Mouse (Mus musculus) limb, embryonic 15.5 days (tissue): ENCODE data around the gene Olfr123. TPM values are rescaled to one million over a fixed set of nuclear protein-coding genes. Genes with fewer than 3 reads are reported as not detected.

Experiments
- ATAC-seq: fragments of 200-750 bp; cut with Nextera tagmentation; 2 replicates; pipeline ENCODE4 v1.8.0; 2017; ENCODE audit warnings: low read depth, moderate TSS enrichment; ENCODE audit not compliant: insufficient number of reproducible peaks, low FRiP score, low TSS enrichment
- H3K27ac ChIP-seq: fragments of 300-500 bp; sonication (generic); 2 replicates; pipeline ENCODE4 v1.5.1; 2015; ENCODE audit warnings: moderate library complexity, mild to moderate bottlenecking, inconsistent platforms
- H3K27me3 ChIP-seq: fragments of 300-500 bp; sonication (generic); 2 replicates; pipeline ENCODE4 v1.6.1; 2015; ENCODE audit warnings: inconsistent platforms
- H3K36me3 ChIP-seq: fragments of 300-500 bp; sonication (generic); 2 replicates; pipeline ENCODE4 v1.6.1; 2015; ENCODE audit warnings: inconsistent platforms
- H3K4me1 ChIP-seq: fragments of 300-500 bp; sonication (generic); 2 replicates; pipeline ENCODE4 v1.6.1; 2015; ENCODE audit warnings: inconsistent platforms
- H3K4me2 ChIP-seq: fragments of 300-500 bp; sonication (generic); 2 replicates; pipeline ENCODE4 v1.6.1; 2015; ENCODE audit warnings: mild to moderate bottlenecking, inconsistent platforms
- H3K4me3 ChIP-seq: fragments of 300-500 bp; sonication (generic); 2 replicates; pipeline ENCODE4 v1.5.1; 2015; ENCODE audit warnings: mild to moderate bottlenecking, inconsistent platforms
- H3K9ac ChIP-seq: fragments of 300-500 bp; sonication (generic); 2 replicates; pipeline ENCODE4 v1.6.1; 2015; ENCODE audit warnings: inconsistent platforms
- H3K9me3 ChIP-seq: fragments of 300-500 bp; sonication (generic); 2 replicates; pipeline ENCODE4 v1.6.1; 2016; ENCODE audit warnings: inconsistent platforms
- WGBS: fragments of 180-500 bp; shearing (Covaris S2); methylation state at CpG from one replicate; pipeline ENCODE4 v1.1.7; 2015; 5-methylcytosine and 5-hydroxymethylcytosine counted together
- polyA plus RNA-seq: library from polyadenylated mRNA; unstranded; fragments of >200 nt; fragmentation: Nextera tagmentation; extraction: Ambion mirVana; gene quantifications from 2 replicates; pipeline ENCODE4 v1.2.1, GENCODE M21; 2015

Gene Olfr123
- polyA plus RNA-seq: not detected in 2 replicates

DNA sequence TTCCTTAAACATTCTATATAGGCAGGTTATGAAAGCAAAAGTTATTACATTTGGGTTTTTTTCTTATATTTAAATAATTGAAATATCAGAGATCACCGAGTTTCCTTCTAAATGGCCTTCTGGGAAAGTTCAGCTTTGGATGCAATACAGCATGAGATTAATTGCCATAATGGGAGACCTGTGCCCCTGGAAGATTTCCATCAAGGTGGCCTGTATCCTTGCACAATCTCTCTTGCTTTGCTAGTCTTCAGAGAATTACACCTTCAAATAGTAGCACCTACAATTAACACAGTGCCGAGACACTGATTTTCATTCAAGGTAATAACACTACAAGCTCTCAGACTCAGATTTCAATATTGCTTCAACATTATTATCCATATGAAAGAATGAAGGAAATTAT is at the start of gene Olfr123:
TSS of gene Olfr123 (plus strand) at position 301 of the 400 bp plus-strand sequence.
- no peak for ATAC-seq
- Histone ChIP-seq H3K27me3 (no peaks in the 10 kb centered on the region), H3K36me3 (no peaks in the 10 kb centered on the region), H3K9me3 (no peaks in the 10 kb centered on the region), H3K4me2 (no peak within 1 kb of the TSS), H3K4me1 (no peaks in the 10 kb centered on the region), H3K9ac (no peak within 1 kb of the TSS), H3K27ac (no peak within 1 kb of the TSS), H3K4me3 (no peak within 1 kb of the TSS)
- 93% methylated on average over 2 of the region's 2 CpGs for WGBS

DNA sequence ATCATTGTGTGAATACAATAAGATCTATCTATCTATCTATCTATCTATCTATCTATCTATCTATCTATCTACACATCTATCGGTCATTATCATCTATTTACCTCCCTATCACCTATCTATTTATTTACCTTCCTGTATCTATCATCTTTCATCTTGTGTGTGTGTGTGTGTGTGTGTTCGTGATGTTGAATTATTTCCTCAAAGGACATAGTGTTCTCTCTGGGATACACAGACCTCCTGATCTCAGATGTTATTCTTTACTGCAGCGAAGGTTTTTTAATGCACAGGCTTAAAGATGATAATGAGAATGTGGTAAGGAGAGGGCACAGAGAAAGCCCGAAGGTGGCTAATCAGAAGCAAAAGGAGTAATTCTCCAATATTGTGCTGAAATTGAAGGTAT is 25.0 kb upstream of the Olfr123 start, which contains the start of gene Olfr122:
TSS of gene Olfr122 (plus strand) at position 301 of the 400 bp plus-strand sequence.
- Histone ChIP-seq H3K4me3 (no peak within 1 kb of the TSS), H3K9ac (no peak within 1 kb of the TSS), H3K4me1 (no peaks in the 10 kb centered on the region), H3K27ac (no peak within 1 kb of the TSS), H3K4me2 (no peak within 1 kb of the TSS), H3K27me3 (no peaks in the 10 kb centered on the region), H3K9me3 (no peaks in the 10 kb centered on the region), H3K36me3 (no peaks in the 10 kb centered on the region)
- ATAC-seq: no peak
- WGBS: 77% methylated on average over 4 of the region's 4 CpGs

DNA sequence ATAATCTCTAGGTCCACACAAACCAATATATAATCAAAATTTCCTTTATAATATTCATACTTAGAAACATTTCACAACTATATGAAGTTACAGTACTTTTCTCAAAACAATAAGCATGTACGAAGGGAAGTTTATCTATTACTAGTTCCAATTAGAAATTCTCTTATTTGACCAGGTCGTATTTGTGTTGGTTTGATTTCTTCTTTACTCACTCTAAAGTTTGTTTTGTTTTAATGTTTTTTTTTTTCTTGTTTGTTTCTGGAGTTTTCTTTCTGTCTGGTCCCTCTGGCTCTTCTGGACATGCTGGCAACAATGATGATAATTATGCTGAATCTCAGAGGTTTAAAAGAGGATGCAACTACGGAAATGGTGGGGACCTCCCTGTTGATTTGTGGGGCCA is 6.3 kb downstream of the Olfr123 start, which contains the start of gene Olfr124:
TSS of gene Olfr124 (plus strand) at position 301 of the 400 bp plus-strand sequence.
- no peaks in the 10 kb centered on the region for H3K9me3 ChIP-seq
- no peaks in the 10 kb centered on the region for H3K4me1 ChIP-seq
- H3K27me3 ChIP-seq: no peaks in the 10 kb centered on the region
- no peak within 1 kb of the TSS for H3K9ac ChIP-seq
- no peak within 1 kb of the TSS for H3K27ac ChIP-seq
- no peaks in the 10 kb centered on the region for H3K36me3 ChIP-seq
- WGBS: 77% methylated on average over 3 of the region's 3 CpGs
- ATAC-seq: no peak
- no peak within 1 kb of the TSS for H3K4me3 ChIP-seq
- H3K4me2 ChIP-seq: no peak within 1 kb of the TSS

DNA sequence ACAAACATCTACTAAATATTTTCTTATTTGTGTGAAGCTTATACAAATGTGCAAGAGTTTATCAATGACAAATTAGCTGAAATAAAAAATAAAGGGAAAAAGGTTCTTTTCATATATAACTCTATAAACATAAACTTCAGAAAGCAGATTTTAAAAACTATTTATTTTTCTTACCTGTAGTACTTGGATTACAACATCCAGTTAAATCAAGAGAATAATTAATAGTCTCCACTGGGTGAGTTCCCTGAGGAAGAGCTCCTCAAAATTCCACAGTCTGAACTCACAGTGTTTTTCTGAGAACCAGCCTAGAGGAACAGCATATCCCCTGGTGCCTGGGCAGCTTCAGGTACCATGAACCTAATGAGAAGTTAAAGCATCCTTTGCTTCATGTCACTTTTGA is 39.3 kb downstream of the Olfr123 start, which contains the start of gene Olfr125:
TSS of gene Olfr125 (plus strand) at position 301 of the 400 bp plus-strand sequence.
- Histone ChIP-seq H3K27ac (no peak within 1 kb of the TSS), H3K27me3 (no peaks in the 10 kb centered on the region), H3K9ac (no peak within 1 kb of the TSS), H3K4me2 (no peak within 1 kb of the TSS), H3K36me3 (no peaks in the 10 kb centered on the region), H3K9me3 (no peaks in the 10 kb centered on the region), H3K4me3 (no peak within 1 kb of the TSS), H3K4me1 (no peaks in the 10 kb centered on the region)
- ATAC-seq: no peak

DNA sequence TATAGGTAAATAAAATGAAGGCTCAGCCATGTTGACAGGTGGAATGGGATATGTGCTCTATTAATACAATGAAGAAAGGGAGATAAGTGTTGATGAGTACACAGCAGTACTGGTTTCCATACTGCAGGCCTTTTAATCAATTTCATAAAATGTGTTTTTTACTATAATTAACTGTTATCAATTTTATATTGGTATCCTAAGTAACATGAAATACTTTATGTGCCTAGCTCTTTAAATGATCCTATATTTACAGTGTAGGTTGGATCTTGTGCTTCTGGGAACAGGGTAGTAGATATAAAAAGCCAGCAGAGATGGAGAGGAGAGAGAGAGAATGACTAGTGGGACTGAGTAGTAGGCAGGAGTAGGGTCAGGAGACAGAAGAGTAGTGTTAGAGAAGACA is 53.9 kb downstream of the Olfr123 start, which contains the start of gene Olfr126:
TSS of gene Olfr126 (plus strand) at position 301 of the 400 bp plus-strand sequence.
- Histone ChIP-seq H3K36me3 (no peaks in the 10 kb centered on the region), H3K4me3 (no peak within 1 kb of the TSS), H3K27me3 (no peaks in the 10 kb centered on the region), H3K27ac (no peak within 1 kb of the TSS), H3K9me3 (no peaks in the 10 kb centered on the region), H3K4me1 (no peaks in the 10 kb centered on the region), H3K4me2 (no peak within 1 kb of the TSS), H3K9ac (no peak within 1 kb of the TSS)
- ATAC-seq: no peak

Other genes starting within 250 kb of the Olfr123 start
- gene Olfr112, start 224.1 kb upstream of the Olfr123 start, polyA plus RNA-seq: not detected in 2 replicates
- not detected in 2 replicates for gene Olfr113, start 215.9 kb upstream of the Olfr123 start, polyA plus RNA-seq
- not detected in 2 replicates for gene Olfr114, start 200.8 kb upstream of the Olfr123 start, polyA plus RNA-seq
- gene Olfr115, start 166.4 kb upstream of the Olfr123 start, polyA plus RNA-seq: not detected in 2 replicates
- not detected in 2 replicates for gene Olfr116, start 166.3 kb upstream of the Olfr123 start, polyA plus RNA-seq
- not detected in 2 replicates for gene Olfr117, start 129.7 kb upstream of the Olfr123 start, polyA plus RNA-seq
- gene Olfr118, start 126.5 kb upstream of the Olfr123 start, polyA plus RNA-seq: not detected in 2 replicates
- gene Olfr119, start 97.0 kb upstream of the Olfr123 start, polyA plus RNA-seq: not detected in 2 replicates
- gene Olfr120, start 71.7 kb upstream of the Olfr123 start, polyA plus RNA-seq: not detected in 2 replicates
- not detected in 2 replicates for gene Olfr121, start 44.7 kb upstream of the Olfr123 start, polyA plus RNA-seq
- not detected in 2 replicates for gene Olfr122, start 24.9 kb upstream of the Olfr123 start, polyA plus RNA-seq
- not detected in 2 replicates for gene Olfr124, start 6.4 kb downstream of the Olfr123 start, polyA plus RNA-seq
- gene Olfr125, start 39.4 kb downstream of the Olfr123 start, polyA plus RNA-seq: not detected in 2 replicates
- gene Olfr126, start 54.0 kb downstream of the Olfr123 start, polyA plus RNA-seq: not detected in 2 replicates
- not detected in 2 replicates for gene Olfr127, start 106.9 kb downstream of the Olfr123 start, polyA plus RNA-seq
- not detected in 2 replicates for gene Olfr128, start 127.0 kb downstream of the Olfr123 start, polyA plus RNA-seq
- not detected in 2 replicates for gene Olfr761, start 159.6 kb downstream of the Olfr123 start, polyA plus RNA-seq